Mouse (Mus musculus) hindbrain, embryonic 14.5 days (tissue): ENCODE results near the gene Tom1. TPM values are rescaled to one million over a fixed set of nuclear protein-coding genes. Genes with fewer than 3 reads are reported as not detected.

ENCODE experiments used
- ATAC-seq: fragments of 200-750 bp; cut with Nextera tagmentation; 2 replicates; pipeline ENCODE4 v1.8.0; 2017; ENCODE audit warnings: moderate number of reproducible peaks, mild to moderate bottlenecking, moderate TSS enrichment, moderate library complexity; ENCODE audit not compliant: low FRiP score
- DNase-seq: peaks from one replicate; pipeline ENCODE4 v3.0.0-alpha.2; 2015; ENCODE audit warnings: low spot score
- H3K27ac ChIP-seq: fragments of 300-500 bp; sonication (generic); 2 replicates; pipeline ENCODE4 v1.5.1; 2014; ENCODE audit warnings: mild to moderate bottlenecking, moderate library complexity
- H3K27me3 ChIP-seq: fragments of 300-500 bp; sonication (generic); 2 replicates; pipeline ENCODE4 v1.6.1; 2014; ENCODE audit warnings: mild to moderate bottlenecking, low read length, mixed read lengths; ENCODE audit not compliant: control insufficient read depth, insufficient read depth
- H3K36me3 ChIP-seq: fragments of 300-500 bp; sonication (generic); replicated peaks from 2 replicates; pipeline ENCODE4 v1.6.1; 2014; ENCODE audit not compliant: control insufficient read depth, insufficient read depth
- H3K4me1 ChIP-seq: fragments of 300-500 bp; sonication (generic); replicated peaks from 2 replicates; pipeline ENCODE4 v1.6.1; 2014; ENCODE audit warnings: antibody characterized with exemption, low read length, mixed read lengths; ENCODE audit not compliant: control insufficient read depth, insufficient read depth
- H3K4me2 ChIP-seq: fragments of 300-500 bp; sonication (generic); replicated peaks from 2 replicates; pipeline ENCODE4 v1.6.1; 2014; ENCODE audit warnings: mild to moderate bottlenecking, moderate library complexity
- H3K4me3 ChIP-seq: fragments of 300-500 bp; sonication (generic); replicated peaks from 2 replicates; pipeline ENCODE4 v1.5.1; 2014; ENCODE audit warnings: mild to moderate bottlenecking, low read length
- H3K9ac ChIP-seq: fragments of 300-500 bp; sonication (generic); 2 replicates; pipeline ENCODE4 v1.6.1; 2014
- H3K9me3 ChIP-seq: fragments of 300-500 bp; sonication (generic); 2 replicates; pipeline ENCODE4 v1.6.1; 2016; ENCODE audit warnings: low read length; ENCODE audit not compliant: control insufficient read depth
- WGBS: fragments of 180-500 bp; shearing (Covaris S2); extraction: QIAGEN DNeasy Blood & Tissue Kit; methylation state at CpG from one replicate; pipeline ENCODE4 v1.1.7; 2014; 5-methylcytosine and 5-hydroxymethylcytosine counted together
- polyA plus RNA-seq: library from polyadenylated mRNA; unstranded; fragments of >200 nt; fragmentation: Nextera tagmentation; extraction: Ambion mirVana; gene quantifications from 2 replicates; pipeline ENCODE4 v1.2.1, GENCODE M21; 2014

Tom1 gene
- polyA plus RNA-seq = 33.3 and 36.8 TPM in 2 replicates

DNA sequence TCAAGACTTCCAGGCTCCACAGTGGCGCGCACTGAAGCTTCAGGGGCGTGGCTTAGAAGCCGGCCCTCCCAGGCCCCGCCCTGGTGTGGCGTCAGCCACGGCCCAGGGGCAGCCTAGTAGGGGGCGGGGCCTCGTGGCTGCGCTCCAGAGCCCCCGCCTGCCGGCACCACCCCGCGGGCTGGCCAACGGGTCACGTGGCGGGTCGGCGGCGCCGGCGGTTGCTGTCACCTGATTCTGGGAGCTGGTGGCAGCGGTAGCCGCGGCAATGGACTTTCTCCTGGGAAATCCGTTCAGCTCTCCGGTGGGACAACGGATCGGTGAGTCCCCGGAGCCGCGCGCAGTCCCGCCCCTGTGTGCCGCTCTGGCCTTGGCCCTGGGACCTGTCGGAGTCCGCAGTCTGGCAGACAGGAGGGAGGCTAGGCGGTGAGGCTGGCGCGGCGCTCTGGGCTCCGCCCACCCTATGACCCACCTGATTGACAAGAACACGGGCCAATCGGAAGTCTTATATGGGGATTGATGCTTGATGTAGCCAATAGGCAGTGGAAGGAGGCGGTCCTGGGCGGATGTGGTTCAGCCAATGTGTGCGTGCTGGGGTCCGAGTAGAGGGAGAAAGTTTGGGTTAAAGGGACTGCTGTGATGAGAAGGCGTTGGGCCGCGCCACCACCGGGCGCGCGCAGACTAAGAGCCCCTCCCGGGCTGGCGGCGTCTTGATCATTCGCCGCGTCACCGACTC lies at the start of gene Tom1:
Gene Tom1 (plus strand): TSS at position 195 of the 733 bp plus-strand sequence.
- peak; percentile 100 for ATAC-seq
- under 1% methylated on average over 60 of the region's 62 CpGs for WGBS

DNA sequence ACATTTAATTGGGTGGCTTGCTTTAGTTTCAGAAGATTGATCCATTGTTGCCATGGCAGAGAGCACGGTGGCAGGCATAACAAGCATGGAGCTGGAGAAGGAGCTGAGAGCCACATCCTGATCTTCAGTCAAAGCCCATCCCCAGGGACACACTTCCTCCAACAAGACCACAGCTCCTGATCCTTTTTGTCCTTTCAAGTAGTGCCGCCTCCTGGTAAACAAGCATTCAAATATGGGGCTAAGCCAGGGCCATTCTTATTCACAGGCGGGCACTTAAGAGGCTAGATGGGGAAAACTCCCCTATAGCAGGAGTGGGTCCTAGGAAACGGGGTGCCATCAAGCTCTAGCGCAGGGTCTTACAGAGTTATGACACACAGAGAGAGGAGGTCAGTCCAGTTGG lies 46.1 kb upstream of the Tom1 start:
- 91% methylated on average over 5 of the region's 5 CpGs for WGBS
- H3K4me1 ChIP-seq = no peaks in the 10 kb centered on the region
- no peaks in the 10 kb centered on the region for H3K27me3 ChIP-seq
- H3K36me3 ChIP-seq = no peaks in the 10 kb centered on the region
- no peaks in the 10 kb centered on the region for H3K9me3 ChIP-seq
- no peak overlapping the region for H3K27ac ChIP-seq
- H3K9ac ChIP-seq = no peak overlapping the region
- DNase-seq (no peak), ATAC-seq (no peak)
- H3K4me3 ChIP-seq = no peak overlapping the region
- no peak overlapping the region for H3K4me2 ChIP-seq

More for the DNA sequence above, at the start of gene Tom1:
- peak within 1 kb of the TSS; percentile 65 for H3K9ac ChIP-seq
- peaks cover 22% of the 10 kb centered on the region for H3K36me3 ChIP-seq
- H3K27me3 ChIP-seq = no peaks in the 10 kb centered on the region
- peak within 1 kb of the TSS; percentile 88 for H3K27ac ChIP-seq
- peaks cover 5% of the 10 kb centered on the region; the same call in 1 of the 2 replicates for H3K4me1 ChIP-seq
- peak within 1 kb of the TSS; percentile 67 for H3K4me2 ChIP-seq
- no peaks in the 10 kb centered on the region for H3K9me3 ChIP-seq
- peak; percentile 100 for DNase-seq
- peak within 1 kb of the TSS; percentile 60 for H3K4me3 ChIP-seq

DNA sequence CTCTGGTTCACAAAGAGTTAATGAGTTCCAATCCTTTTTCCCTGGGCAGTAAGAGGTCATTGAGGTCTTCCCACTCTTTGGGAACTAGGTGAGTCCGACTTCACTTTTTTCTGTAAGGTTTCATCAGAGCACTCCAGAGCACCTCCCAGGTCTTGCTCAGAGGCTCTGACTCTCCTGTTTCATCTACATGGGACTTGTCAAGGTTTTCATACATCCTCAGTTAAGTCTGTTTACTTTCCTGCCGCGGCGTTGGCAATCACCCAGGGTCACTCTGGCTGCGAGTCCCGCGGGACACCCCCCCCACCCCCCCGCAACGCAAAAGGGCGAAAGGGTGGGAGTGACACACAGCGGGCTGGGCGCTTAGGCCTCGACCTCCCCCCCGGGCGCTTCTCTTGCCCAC lies 43.5 kb upstream of the Tom1 start:
- H3K4me1 ChIP-seq = peaks cover 10% of the 10 kb centered on the region; the same call in 1 of the 2 replicates
- no peaks in the 10 kb centered on the region for H3K36me3 ChIP-seq
- H3K4me2 ChIP-seq = no peak overlapping the region
- ATAC-seq (no peak), DNase-seq (no peak)
- H3K27ac ChIP-seq = no peak overlapping the region
- H3K9me3 ChIP-seq = no peaks in the 10 kb centered on the region
- no peaks in the 10 kb centered on the region for H3K27me3 ChIP-seq
- H3K9ac ChIP-seq = no peak overlapping the region
- 25% methylated on average over 15 of the region's 15 CpGs for WGBS
- H3K4me3 ChIP-seq = no peak overlapping the region

DNA sequence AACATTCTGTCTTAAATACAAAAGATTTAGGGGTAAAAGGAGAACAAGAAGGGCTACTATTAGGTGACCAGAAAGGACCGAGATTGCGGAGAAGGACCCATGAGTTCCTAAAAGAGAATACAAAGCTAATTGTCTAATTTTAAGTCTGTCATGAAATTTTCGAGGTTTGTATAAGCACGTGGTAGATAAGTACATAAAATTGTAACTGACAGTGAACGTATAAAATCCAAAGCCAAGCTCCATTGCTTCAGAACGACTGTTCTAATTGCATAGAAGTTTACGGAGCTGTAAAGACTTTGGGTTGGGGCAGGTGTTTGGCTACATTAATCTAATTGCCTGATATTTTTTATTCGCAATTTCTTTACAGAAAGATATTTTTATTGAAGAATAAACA lies 40.4 kb upstream of the Tom1 start, which contains the start of gene Hmgxb4:
Gene Hmgxb4 (plus strand): TSS at position 276 of the 394 bp plus-strand sequence.
- Histone ChIP-seq H3K9me3 (no peaks in the 10 kb centered on the region), H3K4me3 (peak within 1 kb of the TSS; percentile 92), H3K9ac (peak within 1 kb of the TSS; percentile 97), H3K27me3 (no peaks in the 10 kb centered on the region), H3K27ac (peak within 1 kb of the TSS; percentile 97), H3K4me1 (peaks cover 12% of the 10 kb centered on the region; the same call in 1 of the 2 replicates), H3K4me2 (peak within 1 kb of the TSS; percentile 73), H3K36me3 (no peaks in the 10 kb centered on the region)
- DNase-seq (no peak), ATAC-seq (peak; percentile 21; the same call in 1 of the 2 replicates)
- WGBS = 13% methylated on average over 8 of the region's 8 CpGs

DNA sequence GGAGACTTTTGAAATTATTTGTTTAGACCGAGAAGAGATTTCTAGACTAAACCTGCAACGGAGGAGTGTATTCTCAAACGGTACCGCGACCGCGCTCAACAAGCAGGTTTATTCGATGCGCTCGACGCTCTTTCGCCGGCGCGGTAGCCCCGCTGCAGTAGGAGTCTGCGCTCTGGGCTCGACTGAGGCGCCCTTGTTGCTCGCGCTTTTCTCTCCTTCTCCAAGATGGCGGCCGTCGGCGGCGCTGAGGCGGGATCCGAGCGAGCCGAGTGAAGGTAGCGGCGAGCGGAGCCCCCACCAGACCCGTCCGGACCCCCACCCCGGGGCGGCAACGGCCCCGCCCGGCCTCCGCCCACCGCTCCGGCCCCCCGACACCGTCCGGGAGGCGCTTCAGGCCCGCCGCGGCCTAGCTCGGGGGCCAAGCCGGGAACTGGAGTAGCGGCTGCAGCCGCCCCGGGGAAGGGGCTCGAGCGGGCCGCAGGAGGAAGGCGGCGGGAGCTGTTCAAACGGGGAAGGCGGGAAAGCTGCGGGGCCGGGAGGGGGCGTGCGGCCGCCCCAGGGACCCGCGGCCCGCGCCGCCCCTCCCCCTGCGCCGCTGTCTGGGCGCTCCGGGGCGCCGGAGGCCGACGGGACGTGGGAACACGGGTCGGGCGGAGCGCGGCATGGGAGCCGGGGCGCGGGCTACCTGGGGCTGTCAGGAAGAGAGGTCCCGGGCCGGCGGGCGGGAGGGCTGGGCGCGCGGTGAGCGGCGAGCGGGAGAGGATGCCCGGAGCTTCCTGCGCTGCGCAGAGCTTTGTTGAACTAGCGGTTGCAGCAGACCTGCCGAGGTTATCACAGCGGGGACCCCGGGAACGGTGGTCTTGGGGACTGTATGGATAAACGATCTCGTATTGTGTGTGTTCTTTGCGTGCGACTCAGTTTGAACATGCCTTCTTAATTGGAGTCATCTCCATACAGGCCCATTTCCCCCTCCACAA lies 39.7 kb upstream of the Tom1 start:
- H3K4me3 ChIP-seq = peak overlapping the region; percentile 92
- peak; percentile 88 for DNase-seq
- H3K36me3 ChIP-seq = peaks cover 3% of the 10 kb centered on the region

DNA sequence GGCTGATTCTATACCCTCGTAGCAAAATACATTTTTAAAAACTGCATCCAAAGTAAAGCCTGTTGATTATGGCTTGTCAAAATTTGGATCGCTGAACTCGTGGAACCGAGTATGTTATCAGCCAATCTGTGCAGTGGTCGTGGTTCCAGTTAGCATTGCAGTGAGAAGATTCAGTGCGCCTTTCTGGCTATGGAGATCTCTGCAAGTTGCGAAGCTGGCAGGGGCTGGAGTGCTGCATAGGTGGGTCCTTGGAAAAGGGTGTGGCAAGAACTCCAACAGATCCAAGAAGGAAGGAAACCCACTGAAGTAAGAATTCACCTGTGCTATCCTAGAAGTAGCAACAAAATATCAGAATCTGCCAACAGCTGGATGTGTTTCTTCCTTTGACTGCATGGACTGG lies 39.0 kb upstream of the Tom1 start:
- DNase-seq (no peak), ATAC-seq (no peak)
- Histone ChIP-seq H3K4me2 (peak overlapping the region; percentile 73), H3K27me3 (no peaks in the 10 kb centered on the region), H3K4me1 (peaks cover 12% of the 10 kb centered on the region; the same call in 1 of the 2 replicates), H3K9me3 (no peaks in the 10 kb centered on the region), H3K4me3 (peak overlapping the region; percentile 92), H3K36me3 (peaks cover 11% of the 10 kb centered on the region), H3K9ac (peak overlapping the region; percentile 97), H3K27ac (no peak overlapping the region)
- 6% methylated on average over 7 of the region's 7 CpGs for WGBS

More for the DNA sequence above, 39.7 kb upstream of the Tom1 start:
- H3K9me3 ChIP-seq = no peaks in the 10 kb centered on the region
- ATAC-seq = peak; percentile 94
- H3K4me2 ChIP-seq = peak overlapping the region; percentile 73
- H3K27me3 ChIP-seq = no peaks in the 10 kb centered on the region
- H3K9ac ChIP-seq = peak overlapping the region; percentile 97
- peak overlapping the region; percentile 97 for H3K27ac ChIP-seq
- WGBS = under 1% methylated on average over 98 of the region's 111 CpGs
- peaks cover 12% of the 10 kb centered on the region; the same call in 1 of the 2 replicates for H3K4me1 ChIP-seq

DNA sequence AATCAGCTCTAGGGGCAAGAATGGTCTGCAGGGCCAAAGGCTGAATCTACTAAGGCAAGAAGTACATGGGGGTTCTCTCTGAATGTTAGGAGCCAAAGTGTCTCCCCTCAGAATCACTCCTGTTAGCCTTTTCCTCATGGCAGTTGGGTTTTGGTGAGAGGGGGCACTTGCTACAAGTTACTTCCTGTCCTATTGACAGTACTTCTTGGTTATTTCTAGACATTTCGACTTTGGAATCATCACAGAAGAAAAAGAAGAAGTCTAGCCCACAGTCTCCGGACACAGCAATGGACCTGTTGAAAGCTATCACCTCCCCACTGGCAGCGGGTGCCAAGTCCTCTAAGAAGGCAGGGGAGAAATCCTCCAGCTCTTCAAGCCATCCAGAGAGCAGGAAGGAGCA lies 33.1 kb upstream of the Tom1 start:
- no peaks in the 10 kb centered on the region for H3K27me3 ChIP-seq
- H3K9me3 ChIP-seq = no peaks in the 10 kb centered on the region
- 97% methylated on average over 3 of the region's 3 CpGs for WGBS
- H3K9ac ChIP-seq = no peak overlapping the region
- H3K36me3 ChIP-seq = peaks cover 51% of the 10 kb centered on the region
- H3K4me2 ChIP-seq = no peak overlapping the region
- DNase-seq = no peak
- no peaks in the 10 kb centered on the region for H3K4me1 ChIP-seq
- H3K27ac ChIP-seq = no peak overlapping the region
- no peak overlapping the region for H3K4me3 ChIP-seq
- ATAC-seq = no peak

DNA sequence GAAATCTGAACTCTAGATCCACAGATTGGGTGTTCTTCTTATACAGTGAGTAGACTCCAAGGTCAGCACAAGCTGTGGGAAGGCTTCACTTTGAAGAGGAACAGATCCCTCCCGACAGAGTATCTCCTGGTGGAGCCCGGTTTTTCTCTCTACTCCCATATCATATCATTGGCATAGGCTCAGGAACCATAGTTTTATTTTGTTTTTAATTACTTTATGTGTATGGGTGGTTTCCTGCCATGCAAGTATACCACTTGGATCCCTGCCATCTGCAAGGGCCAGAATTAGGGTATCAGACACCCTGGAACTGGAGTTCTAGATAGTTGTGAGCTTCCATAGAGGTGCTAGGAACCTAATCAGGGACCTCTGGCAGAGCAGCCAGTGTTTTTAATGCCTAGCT lies 24.7 kb upstream of the Tom1 start:
- Histone ChIP-seq H3K27ac (no peak overlapping the region), H3K4me3 (no peak overlapping the region), H3K9me3 (no peaks in the 10 kb centered on the region), H3K27me3 (no peaks in the 10 kb centered on the region), H3K4me2 (no peak overlapping the region), H3K9ac (no peak overlapping the region), H3K36me3 (peaks cover 44% of the 10 kb centered on the region), H3K4me1 (no peaks in the 10 kb centered on the region)
- no peak for DNase-seq
- no peak for ATAC-seq
- WGBS = 96% methylated on average over 2 of the region's 2 CpGs

DNA sequence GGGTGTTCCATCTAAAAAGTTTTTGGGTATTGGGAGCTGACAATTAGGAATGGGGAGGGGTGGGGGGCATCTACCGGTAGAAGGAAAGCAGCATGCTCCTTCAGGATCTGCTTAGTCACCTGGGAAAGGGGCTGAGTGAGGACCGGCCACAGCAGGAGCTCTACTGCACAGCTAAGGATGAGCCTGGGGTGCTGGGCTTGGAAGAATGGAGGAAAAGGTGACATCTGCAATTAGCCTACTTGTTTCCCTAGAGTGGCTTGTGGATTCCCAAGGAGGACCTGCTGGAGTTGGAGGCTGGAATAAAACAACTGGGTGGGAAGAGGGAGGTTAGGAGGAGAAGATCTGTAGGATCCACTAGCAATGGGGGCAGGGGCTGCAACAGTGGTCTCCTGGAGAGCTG lies 19.9 kb upstream of the Tom1 start:
- Histone ChIP-seq H3K27ac (no peak overlapping the region), H3K36me3 (peaks cover 25% of the 10 kb centered on the region), H3K4me2 (no peak overlapping the region), H3K9ac (no peak overlapping the region), H3K9me3 (no peaks in the 10 kb centered on the region), H3K4me1 (no peaks in the 10 kb centered on the region), H3K27me3 (no peaks in the 10 kb centered on the region), H3K4me3 (no peak overlapping the region)
- WGBS = 45% methylated on average over 2 of the region's 2 CpGs
- DNase-seq = no peak
- no peak for ATAC-seq
